Mouse (Mus musculus): ENCODE results near the gene Zdhhc22.

Zdhhc22 gene

DNA sequence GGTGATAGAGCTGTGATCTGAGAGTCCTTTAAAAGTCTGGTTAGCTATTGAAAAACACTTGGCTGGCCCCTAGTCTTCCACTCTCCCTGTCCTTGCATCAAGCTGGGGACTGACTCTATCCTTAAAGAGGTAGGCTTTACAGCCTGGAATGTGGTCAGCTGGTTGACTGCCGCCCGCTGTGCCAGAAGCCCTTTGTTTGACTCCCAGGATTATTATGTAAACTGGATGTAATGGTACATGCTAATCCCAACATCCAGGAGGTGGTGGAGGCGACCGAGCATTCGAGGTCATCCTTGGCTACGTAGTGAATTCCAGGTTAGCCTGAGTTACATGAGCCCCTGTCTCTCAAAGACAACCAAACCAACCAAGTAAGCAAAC, 57.7 kb downstream of the Zdhhc22 start:
- no peak for DNase-seq

DNA sequence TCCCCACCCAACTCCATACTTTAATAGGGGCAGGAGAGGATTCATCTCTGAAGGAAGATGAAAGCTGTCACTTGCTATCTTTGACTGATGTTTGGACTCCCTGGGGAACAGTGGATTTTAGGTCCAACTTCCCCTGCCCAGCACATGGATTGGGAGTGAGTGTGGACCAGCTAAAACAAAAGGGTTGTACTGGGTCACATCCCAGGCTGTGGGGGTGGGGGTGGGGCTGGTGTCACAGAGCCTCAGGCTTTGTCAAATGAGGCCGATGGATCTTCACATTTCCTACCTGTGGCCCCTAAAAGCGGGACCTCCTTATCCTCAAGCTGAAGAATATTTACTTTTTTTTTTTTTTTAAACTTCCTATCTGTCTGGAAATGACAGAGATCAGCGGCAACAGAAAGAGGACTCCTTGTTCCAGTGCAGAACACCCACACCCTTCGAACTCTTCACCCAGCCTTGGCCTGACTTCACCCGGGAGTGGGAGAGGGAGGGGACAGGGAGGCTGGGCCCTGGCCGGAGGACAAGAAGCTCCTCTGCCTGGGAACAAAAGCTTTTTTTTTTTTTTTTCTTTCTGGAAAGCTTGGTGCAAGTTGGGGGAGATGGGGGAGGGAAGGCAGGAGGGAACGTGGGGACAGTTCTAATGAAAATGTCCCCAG, 58.2 kb downstream of the Zdhhc22 start:
- DNase-seq = no peak

DNA sequence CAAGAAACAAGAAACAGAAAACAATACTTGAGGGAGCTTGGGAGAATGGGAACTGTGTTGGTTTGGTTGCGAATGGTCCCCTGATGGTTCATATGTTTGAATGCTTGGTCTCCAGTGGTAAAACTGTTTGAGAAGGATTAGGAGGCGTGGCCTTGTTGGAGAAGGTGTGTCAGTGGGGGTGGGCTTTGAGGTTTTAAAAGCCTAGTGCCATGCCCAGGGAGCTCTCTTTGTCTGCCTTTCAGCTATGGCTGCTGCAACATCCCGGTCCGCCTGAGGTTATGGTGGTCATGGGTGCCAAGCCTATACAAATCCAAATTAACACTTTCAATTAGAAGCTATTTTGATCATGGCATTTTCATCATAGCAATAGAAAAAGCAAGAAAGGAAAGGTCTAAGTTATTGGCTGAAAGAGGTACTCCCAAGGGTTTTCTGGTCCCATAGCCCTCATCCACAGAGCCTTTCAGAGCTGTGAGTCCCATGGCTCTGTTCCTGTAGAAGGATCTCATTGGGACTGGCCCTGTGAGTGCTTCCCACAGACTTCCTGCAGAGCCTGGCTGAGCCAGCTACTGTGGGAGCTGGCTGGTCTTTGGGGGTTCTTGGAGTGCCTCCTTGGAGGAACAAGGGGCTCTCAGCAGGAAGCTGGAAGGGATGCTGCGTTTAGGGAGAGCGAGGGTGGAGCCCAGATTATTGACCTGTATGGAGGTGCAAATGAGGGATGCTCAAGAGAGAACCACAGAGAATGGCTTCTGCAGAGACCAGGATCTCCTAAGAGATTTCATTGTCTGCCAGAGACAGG, 59.1 kb downstream of the Zdhhc22 start:
- no peak for DNase-seq

Measured in liver (tissue).